Mouse (Mus musculus) right cerebral cortex, postnatal 36 days (tissue): ENCODE results near the gene Glra1.
"Not testable (repeated sequence)": the region's sequence is repeated elsewhere in the genome, so short reads cannot be mapped to it uniquely, and the experiment has no call there.

Experiments used
- DNase-seq, 2 experiments: peaks; one replicate each; pipeline ENCODE4 v3.0.0; 2022; ENCODE audit warnings: low spot score in 2 of 2, mixed read lengths in 1 of 2

Gene Glra1

DNA sequence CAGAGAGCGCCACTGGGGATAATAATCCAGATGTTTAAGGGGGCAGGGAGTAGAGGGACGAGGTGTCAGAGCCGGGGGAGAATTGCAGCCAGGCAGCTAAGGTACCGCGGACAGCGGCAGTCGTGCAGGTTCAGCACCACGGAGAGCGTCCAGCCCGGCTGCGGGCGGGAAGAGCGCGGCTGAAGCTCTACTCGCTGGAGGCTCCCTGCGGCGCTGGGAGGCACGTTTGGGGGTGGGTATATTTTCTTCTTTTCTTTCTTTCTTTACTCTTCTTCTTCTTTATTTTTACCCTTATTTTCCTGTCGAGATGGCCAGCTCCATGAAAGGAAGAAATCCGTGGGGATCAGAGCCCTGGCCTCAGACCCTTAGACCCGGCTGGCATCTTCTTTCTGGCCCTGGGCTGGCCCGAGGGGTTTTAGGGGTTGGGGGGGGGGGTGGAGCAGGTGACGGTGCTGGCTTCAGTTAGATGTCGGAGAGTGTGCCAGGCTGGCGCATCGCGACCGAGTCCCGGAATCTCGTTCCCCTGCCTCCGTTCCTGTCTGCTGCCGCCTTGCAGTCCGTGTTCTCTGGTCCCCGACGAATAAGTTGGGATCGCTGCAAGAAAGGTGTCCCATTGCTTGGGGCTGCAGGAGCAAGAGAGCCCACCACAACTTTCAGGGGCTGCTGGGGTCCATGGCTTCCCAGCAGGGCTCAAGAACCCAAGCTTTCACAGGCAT lies at the start of gene Glra1:
TSS of gene Glra1 (minus strand) at position 391 of the 716 bp plus-strand sequence.
- DNase-seq, result no peak

DNA sequence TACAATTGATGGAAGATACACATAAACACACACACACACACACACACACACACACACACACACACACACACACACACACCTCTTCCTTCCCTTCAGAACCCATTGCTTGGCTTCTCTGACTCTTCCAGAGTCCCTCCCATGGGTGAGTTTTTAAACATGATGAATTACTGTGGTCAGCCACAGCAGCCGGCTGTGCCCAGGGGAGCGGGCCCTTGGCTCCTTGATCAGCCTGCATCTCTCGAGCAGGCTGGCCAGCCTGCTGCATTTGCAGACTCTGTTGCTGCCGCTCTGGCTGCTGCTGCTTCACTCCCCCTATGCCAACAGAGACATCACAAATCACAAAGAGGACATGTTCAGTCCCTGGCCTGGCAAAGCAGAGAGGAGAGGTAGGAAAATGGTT lies 29.0 kb upstream of the Glra1 start:
- DNase-seq, result no peak

DNA sequence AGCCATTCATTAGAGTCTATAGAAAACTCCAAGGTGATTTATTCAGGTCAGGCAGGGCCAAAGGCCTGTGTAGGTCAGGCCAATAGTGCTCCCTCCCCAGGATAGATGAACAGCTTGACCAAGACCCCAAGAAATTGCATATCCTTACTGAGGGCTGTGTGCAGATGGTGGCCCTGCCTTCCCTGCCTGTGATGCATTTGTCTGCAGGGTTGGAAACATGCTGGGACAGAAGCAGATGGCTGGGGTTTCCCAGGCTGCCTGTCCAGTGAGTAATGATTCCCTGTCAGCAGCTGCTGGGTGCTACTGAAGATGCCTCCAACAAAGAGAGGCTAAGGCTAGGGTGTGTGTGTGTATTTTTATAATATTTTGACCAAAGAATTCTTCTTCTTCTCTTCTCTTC lies 25.9 kb upstream of the Glra1 start:
- no peak for DNase-seq

DNA sequence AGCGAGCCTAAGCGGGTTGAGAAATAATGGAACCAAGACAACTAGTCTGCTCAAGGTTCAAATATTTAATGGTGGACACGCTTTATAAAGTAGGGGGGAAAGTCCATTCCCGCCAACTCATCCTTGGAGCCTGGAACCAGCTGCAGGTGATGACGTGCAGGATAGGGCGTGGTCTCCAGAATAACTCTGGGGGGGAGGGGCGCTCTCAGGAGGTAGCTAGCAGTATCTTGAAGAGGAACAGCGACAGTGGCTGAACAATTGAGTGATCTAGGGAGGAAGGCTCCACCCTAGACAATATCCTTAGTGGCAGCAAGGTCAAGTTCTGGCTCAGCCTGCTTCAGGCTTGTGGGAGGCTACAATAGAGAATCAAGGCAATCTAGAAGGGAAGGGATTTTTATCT lies 6.6 kb upstream of the Glra1 start:
- DNase-seq, result not testable (repeated sequence)

DNA sequence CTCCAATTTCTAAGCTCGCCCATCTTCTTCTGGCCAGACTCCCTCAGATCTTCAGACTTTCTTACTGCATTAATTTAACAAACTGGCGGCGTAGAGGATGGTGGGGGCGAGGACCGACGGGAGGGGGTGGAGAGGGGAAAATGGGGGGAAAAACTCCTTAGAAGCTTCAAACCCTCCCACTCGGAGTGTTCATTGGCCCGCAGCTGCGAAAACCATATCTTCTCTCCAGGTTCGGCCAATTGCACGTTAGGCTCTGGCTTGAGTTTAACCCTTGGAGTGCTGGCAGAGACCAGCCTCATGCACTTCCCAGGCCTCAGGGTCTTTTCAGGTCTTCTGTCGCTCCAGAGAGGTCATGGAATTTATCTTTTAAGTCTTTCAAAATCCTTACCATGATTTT lies 524 bp upstream of the Glra1 start:
- DNase-seq, result no peak

DNA sequence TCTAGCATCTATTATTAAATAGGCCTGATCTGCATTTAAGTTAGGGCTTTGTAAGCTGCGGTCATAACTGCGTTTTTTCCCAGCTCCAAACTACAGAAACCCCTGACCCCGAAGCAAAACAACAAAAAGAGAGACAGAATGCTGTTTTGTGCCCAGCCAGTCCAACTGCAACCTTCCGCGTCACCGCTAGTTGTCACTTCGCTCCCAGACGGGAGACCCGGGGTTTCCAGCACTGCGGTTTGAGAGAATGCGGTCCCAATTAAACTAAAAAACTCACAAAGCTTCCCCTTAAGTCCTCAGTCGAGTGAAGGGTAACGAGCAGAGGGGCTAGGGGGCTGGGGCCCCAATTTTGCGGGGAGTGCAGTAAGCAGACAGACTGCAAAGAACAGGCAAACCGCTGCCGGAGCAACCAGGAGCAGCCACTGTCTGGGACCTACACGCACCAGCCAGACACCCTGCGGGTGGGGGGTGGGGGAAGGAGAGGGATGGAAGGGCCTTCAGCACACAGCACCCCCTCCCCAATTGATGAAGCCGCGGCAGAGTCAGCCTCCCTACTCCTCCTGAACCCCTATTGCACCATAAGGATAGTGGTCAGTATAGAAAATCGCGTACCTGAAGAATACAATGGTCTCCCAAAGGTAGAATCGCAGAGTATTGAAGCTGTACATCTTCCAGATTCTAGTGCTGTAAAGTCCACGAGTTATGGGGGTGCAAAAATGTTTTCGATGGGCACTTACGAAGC lies 761 bp downstream of the Glra1 start:
- peak in 1 of 2 experiments; percentile 14 for DNase-seq

DNA sequence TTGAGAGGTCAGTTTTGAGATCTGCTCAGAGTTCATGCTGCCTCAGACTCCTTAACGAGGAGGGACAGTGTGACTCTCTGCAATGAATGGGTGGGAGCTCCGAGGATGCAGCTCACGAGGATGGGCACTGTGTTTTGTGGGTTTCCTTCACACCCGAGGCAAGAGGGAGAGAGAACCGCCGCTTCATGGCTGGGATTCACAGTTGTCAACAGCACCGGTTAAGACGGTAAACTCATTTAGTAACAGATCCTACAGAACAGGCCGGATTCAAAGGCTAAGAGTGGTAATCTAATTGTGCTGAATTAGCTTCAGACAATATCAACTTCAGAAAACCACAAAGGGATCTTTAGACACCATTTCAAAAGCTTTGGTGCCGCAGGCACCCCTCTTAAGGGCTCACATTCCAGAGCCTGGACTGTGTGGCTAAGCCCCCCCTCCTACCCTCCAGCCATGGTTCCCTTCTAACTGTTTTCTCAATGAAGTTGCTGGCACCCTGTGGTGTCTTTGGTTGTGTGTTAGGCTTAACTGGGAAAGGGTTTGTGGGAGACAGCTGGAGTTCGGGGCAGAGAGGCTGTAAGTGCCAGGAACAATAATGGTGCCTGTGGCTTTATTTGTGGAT lies 6.4 kb downstream of the Glra1 start:
- no peak for DNase-seq

DNA sequence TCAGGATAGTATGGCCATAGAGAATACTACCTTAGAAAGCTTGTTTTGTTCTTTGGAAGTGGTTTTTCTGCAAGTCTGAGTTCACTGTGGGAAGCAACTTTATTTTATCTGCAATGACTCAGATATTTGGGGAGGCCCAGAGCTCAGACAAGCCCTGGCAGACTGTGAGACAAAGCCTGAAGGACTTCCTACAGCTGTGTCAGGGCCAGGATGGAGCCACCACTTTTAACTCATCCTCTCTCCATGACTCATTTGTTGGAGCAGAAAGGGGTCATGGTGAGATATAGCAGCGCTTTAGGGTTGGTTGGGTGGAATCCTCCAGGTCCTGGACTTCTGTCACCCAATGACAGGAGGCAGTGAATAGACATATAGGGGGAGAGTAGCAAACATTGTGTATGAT lies 12.3 kb downstream of the Glra1 start:
- DNase-seq, result no peak

DNA sequence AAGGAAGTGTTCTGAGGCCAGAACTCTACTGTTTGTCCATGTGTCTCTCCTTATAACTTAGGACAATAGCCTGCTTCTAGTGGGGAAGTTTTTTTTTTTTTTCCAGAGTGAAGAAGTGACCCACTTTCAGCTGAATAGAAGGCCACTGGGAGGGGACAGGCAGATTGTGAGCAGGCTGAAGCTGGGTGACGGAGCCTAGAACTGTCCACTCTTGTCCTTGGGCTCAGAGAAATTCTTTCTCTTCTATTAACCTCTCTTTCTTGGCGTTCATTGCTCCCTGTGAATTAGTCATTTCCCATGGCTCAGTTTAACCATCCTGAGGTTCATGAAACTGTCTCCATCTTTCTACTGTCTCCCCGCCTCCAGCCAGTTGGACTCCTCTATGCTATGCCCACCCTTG lies 13.6 kb downstream of the Glra1 start:
- no peak for DNase-seq

DNA sequence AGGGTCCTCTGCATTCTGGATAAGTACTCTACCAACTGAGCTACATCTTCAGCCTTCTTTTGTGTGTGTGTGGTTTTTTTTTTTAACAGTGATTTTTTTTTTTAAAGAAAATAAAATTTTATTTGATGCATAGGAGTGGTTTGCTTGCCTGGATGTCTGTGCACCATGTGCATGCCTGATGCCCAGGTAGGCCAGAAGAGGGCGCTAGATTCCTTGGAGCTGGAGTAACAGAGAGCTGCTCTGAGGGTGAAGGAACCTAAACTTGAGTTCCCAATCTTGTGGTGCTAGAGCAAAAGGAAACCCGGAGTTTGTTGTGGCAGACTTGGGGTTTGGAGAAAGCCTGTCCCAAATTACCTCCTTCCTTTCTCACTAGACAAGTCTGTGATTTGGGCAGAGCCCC lies 16.8 kb downstream of the Glra1 start:
- no peak for DNase-seq

DNA sequence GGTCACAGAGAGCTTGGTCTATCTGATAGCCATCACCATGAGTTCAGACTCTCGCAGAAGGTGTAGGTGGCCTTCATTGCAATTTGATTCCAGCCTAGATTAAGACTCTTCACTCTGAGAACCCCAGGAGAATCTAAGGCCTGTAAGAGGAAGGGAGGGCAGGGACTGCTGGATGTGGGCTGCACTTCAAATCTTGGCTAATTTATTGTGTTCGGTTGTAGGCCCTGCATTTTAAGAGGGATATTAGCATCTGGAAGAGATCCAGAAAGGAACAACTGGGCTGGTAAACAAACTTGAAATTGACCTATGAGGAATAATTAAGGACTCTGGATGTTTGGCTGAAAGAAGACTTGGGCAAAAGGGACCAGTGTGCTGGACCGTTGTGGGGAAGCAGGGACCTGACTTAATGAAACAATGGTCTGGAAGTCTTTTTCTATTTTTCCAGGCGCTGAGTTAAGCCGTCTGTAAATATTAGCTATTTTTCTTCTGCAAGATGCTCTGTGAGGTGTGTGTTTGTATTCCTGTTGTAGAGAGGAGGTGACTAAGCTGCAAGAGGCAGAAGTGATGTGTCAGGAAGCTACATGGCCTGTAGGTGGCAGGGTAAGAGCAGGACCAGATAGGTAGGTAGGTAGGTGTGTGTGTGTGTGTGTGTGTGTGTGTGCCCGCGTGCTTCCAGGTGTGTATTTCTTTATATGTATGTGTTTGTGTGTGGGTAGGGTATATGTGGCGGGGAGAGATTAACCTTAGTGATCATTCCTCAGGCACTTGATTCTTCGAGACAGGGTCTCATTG lies 18.4 kb downstream of the Glra1 start:
- no peak for DNase-seq

DNA sequence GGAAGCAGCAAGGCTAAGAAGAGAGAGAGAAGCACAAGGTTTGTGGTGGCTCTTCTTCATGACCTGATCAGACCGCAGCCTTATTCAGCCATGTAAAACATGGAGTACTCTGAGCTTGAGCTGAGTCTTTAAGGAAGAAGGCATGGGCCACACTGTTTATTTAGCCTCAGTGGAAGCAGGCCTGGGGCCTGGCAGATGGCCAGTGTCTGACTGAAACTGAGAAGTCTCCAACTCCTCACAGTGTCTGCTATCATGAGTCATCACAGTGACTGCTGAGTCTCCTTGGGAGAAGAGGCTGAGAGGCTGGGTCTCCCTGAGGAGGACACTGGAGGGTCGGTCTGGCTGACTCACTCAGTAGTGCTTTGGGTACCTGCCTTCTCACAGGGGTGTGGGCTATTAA lies 33.6 kb downstream of the Glra1 start:
- DNase-seq, result peak; percentile 18

DNA sequence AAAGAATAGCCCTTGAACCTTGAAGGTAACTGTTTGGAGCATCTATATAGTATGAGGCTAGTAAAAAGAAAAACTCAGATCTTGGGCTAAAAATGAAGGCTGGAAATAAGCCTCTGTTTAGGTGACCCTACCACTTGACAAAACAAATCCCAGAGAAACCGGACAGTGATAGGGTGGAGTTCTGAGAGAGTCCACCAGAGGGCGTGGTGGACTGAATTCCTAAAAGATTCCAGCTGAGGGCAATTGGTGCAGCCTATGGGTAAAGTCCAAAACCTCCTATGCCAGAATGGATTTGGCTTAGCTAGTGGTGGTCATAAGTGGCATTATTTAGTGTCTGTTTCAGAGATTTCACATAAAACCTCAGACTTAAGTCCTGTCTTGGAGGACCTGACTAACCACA lies 36.9 kb downstream of the Glra1 start:
- no peak for DNase-seq

DNA sequence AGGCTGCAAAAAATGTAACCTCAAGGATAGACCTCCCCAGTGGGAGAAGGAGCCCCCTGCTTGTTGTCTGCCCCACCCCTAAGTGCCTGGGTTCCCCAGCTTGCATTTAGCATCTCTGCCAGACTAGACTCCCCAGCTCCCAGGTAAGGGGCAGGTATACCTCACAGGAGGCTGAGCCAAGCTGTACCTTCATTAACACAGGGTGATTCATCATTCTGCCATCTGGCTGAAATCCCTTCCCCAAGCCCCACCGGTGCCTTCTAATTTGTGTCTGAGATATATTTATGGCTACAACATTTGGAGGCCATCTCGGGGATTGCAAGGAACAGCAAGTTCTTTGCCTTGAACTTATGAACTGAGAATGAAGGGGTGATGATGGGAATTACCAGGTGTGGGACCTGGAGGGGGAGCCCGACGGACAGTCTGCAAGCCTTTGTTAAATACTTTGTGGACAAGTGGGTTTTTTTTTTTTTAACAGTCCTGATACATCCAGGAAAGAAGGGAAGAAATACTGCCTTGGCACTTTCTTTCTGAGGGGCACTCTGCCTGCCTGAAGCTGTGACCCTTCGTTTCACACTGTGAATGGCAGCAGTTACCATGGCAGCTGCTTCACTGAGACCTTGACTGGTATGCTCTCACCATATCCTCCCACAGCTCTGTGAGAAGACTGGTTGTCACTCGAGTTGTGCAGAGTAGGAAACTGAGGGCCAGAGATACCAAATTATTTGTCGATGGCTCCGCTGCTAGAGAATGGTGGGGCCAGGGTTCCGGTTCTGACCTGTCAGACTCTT lies 41.5 kb downstream of the Glra1 start:
- DNase-seq, result no peak

DNA sequence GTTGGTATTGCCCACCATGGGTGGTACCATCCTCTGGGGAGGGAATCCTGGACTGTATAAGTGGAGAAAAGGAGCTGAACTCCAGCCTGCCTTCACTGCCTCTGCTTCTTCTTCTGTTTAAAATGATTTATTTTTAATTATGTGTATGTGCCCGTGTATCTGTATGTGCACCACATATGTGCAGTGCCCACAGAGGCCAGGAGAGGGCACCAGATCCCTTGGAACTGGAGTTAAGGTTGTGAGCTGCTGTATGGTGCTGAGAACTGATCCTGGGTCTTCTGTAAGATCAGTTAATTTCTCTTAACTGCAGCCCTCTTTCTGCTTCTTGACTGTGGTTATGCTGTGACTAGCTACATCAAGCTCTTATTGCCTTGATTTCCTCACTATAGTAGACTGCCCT lies 62.3 kb downstream of the Glra1 start:
- DNase-seq, result no peak

DNA sequence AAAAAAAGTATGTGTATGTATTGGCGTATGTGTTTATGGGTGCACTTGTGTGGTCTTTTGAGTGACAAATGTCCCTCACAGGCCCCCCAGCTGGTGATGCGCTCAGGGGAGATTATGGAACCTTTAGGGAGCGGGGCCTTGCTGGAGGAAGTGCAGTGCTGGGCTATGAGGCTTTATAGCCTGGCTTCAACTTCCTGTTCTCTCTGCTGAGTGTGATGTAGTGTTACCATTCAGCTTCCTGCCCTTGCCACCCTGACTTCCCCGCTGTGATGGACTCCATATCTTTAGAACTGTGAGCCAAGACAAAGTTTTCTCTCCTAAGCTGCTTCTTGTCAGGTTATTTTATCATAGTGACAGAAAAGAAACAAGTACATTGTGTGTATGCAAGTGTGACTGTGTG lies 65.3 kb downstream of the Glra1 start:
- DNase-seq, result no peak

DNA sequence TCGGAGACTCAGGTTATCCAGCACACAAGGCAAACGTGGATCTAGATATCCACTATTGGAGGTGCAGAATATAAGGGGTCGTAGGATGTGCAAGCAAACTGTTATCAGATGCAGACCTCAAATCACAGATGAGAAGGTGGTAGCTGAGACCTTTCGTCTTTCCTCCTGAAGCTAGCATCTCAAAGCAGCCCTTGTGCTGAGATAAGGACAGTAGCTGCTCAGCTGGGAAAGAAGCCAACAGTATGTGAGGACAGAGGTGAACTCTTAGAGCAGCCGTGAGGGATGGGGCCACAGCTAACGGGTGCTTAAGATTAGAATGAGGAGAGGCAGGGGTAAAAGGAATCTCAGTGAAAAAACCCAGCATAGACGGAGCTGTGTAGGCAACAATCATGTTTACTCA lies 65.9 kb downstream of the Glra1 start:
- no peak for DNase-seq

DNA sequence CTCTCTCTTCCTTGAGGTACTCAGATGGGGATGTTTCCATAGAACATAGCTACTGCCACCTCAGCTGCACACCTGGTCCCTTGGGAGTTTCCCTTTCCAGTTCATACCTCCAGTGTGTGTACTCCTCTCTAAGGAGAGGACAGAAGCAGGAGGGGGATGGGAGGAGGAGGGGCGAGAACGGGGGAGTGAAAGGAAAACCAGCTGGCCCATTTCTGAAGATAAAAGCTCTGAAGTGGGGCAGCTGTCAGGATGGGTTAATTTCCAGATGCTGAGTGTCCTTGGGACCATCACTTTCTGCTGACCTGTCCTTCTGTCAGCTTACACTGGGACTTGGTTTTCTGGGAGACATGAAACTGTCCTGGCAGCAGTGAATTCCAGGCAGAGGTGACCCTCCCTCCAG lies 73.2 kb downstream of the Glra1 start:
- DNase-seq, result no peak

DNA sequence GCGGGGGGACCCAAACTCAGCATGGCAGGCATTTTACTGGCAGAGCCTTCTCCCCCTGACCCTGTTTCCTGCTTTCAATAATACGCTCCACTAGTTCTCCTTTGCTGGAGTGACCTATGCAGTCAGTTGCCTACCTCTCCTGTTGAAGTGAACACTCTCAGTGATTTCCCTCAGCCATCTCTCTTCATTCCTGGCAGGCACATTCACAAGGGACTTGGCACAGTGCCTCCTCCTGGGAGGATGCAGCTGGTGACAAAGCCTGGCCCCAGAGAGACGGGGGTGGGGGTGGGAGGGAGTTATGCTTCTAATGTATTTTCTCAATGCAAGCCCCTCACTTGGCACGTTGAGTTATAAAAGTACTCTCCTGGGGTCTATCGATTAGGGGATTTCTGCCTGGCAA lies 74.6 kb downstream of the Glra1 start:
- DNase-seq, result peak; percentile 57 to 72

DNA sequence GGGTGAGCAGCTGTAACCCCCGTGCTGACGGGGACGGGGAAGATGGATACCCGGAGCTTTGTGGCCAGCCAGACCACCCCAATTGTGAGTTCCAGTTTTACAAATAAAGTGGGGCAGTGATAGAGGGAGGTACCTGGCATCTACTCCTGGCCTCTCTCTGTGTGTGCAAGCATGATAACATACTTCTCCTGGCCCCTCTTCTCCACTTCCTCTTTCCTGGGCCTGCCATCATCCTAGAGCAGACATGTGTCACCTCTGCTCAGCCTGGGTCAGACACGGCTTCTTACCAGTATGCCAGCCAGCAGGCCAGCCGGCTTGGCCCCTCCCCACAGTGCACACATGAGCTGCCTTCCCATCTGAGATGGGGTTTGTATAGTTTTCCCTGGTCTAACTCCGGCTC lies 77.3 kb downstream of the Glra1 start:
- no peak for DNase-seq
